Mouse (Mus musculus) B cell, adult 62 days (primary cell): ENCODE results near the gene AI464131. TPM values are rescaled to one million over a fixed set of nuclear protein-coding genes. Genes with fewer than 3 reads are reported as not detected.

Experiments
- total RNA-seq: library from RNA; stranded (reverse); gene quantifications from 4 replicates; pipeline ENCODE4 v1.2.4, GENCODE M21; 2023

AI464131 gene
- 0.13 TPM in 1 of 4 replicates, not detected in the others for total RNA-seq

GRCm38 (mm10) chr4:41502986-41503412 lies at the start of gene AI464131:
AI464131 (minus strand) TSS chr4:41503076.

GRCm38 (mm10) chr4:41517233-41517632 lies 14.4 kb upstream of the AI464131 start, which contains the start of gene 1110017D15Rik:
1110017D15Rik (minus strand) TSS chr4:41517333.

GRCm38 (mm10) chr4:41464345-41465286 lies 38.3 kb downstream of the AI464131 start, which contains the start of the genes Kif24 and Nudt2:
Kif24 (minus strand) TSS chr4:41464887.
Nudt2 (plus strand) TSS chr4:41465151.

Other genes with a start within 250 kb of the AI464131 start
- 57.5 to 67.9 TPM (median 66.7 TPM) in 4 replicates for gene Ubap2, start 227.9 kb downstream of the AI464131 start, total RNA-seq
- gene Dcaf12, start 188.2 kb downstream of the AI464131 start, total RNA-seq: 37.5 to 42.2 TPM (median 39.2 TPM) in 4 replicates
- 46.5 to 52.3 TPM (median 48.7 TPM) in 4 replicates for gene Ubap1, start 154.1 kb downstream of the AI464131 start, total RNA-seq
- 3.6 to 4.0 TPM (median 3.9 TPM) in 4 replicates for gene Kif24, start 38.2 kb downstream of the AI464131 start, total RNA-seq
- gene Nudt2, start 37.9 kb downstream of the AI464131 start, total RNA-seq: 3.8 to 7.8 TPM (median 5.5 TPM) in 4 replicates
- not detected in 4 replicates for gene 1110017D15Rik, start 14.3 kb upstream of the AI464131 start, total RNA-seq
- 9.9 to 18.5 TPM (median 12.2 TPM) in 4 replicates for gene Fam219a, start 66.5 kb upstream of the AI464131 start, total RNA-seq
- gene Dnaic1, start 66.7 kb upstream of the AI464131 start, total RNA-seq: not detected in 4 replicates
- not detected in 4 replicates for gene Enho, start 137.2 kb upstream of the AI464131 start, total RNA-seq
- gene Cntfr, start 194.0 kb upstream of the AI464131 start, total RNA-seq: 0.91 TPM in 1 of 4 replicates, not detected in the others
- 11.5 to 22.2 TPM (median 15.4 TPM) in 4 replicates for gene Il11ra1, start 196.9 kb upstream of the AI464131 start, total RNA-seq
- 26.3 to 37.7 TPM (median 33.0 TPM) in 4 replicates for gene Rpp25l, start 210.5 kb upstream of the AI464131 start, total RNA-seq
- 59.8 to 70.4 TPM (median 62.9 TPM) in 4 replicates for gene Dctn3, start 220.1 kb upstream of the AI464131 start, total RNA-seq
- not detected in 4 replicates for gene Arid3c, start 228.1 kb upstream of the AI464131 start, total RNA-seq